Mouse (Mus musculus): Measurements from ENCODE around the gene Rtp4. TPM values are rescaled to one million over a fixed set of nuclear protein-coding genes. Genes with fewer than 3 reads are reported as not detected.

Gene Rtp4
- polyA plus RNA-seq (2015; fragmentation: Nextera tagmentation; extraction: Ambion mirVana): 24.0 and 28.3 TPM in 2 replicates

GRCm38 (mm10) chr16:23520235-23520871 lies at the start of gene Rtp4, which contains the start of gene Masp1:
Gene Rtp4 (plus strand): TSS chr16:23520291.
Gene Masp1 (minus strand): TSS chr16:23520815.
- ATAC-seq: peak; percentile 32
- peak within 1 kb of the TSS; percentile 73 for H3K9ac ChIP-seq (replicated peaks)

GRCm38 (mm10) chr16:23471551-23471950 lies 48.5 kb upstream of the Rtp4 start:
- DNase-seq (no peak), ATAC-seq (no peak)
- TF ChIP-seq CTCF (IDR thresholded peaks at IDR 0.05; ENCODE audit: low read depth) (no peak), EP300 (IDR thresholded peaks at IDR 0.05; ENCODE audit: low read depth) (no peak)
- H3K4me3 ChIP-seq (ENCODE audit: low read depth, low read length): no peak overlapping the region
- 81% methylated on average over 6 of the region's 6 CpGs for WGBS (ENCODE audit: insufficient replicate concordance)
- H3K27ac ChIP-seq (ENCODE audit: low read depth): no peak overlapping the region
- H3K9me3 ChIP-seq (ENCODE audit: low read length): no peaks in the 10 kb centered on the region
- no peak overlapping the region for H3K9ac ChIP-seq (replicated peaks)
- no peaks in the 10 kb centered on the region for H3K4me1 ChIP-seq (ENCODE audit: insufficient read depth)
- no peak overlapping the region for H3K4me2 ChIP-seq (ENCODE audit: low read depth, low read length)
- peaks cover 4% of the 10 kb centered on the region for H3K36me3 ChIP-seq (replicated peaks; ENCODE audit: insufficient read depth, low read length)
- no peaks in the 10 kb centered on the region for H3K27me3 ChIP-seq (ENCODE audit: insufficient read depth, low read length)

More at GRCm38 (mm10) chr16:23520235-23520871, at the start of gene Rtp4, which contains the start of gene Masp1:
- DNase-seq: peak; percentile 49
- H3K27me3 ChIP-seq (ENCODE audit: insufficient read depth, low read length): no peaks in the 10 kb centered on the region
- peaks cover 10% of the 10 kb centered on the region for H3K4me1 ChIP-seq (ENCODE audit: insufficient read depth)
- TF ChIP-seq EP300 (IDR thresholded peaks at IDR 0.05; ENCODE audit: low read depth) (no peak), CTCF (IDR thresholded peaks at IDR 0.05; ENCODE audit: low read depth) (no peak)
- WGBS (ENCODE audit: insufficient replicate concordance): 8% methylated on average over 12 of the region's 12 CpGs
- H3K27ac ChIP-seq (ENCODE audit: low read depth): peak within 1 kb of the TSS; percentile 83
- peak within 1 kb of the TSS; percentile 53 for H3K4me3 ChIP-seq (ENCODE audit: low read depth, low read length)
- H3K4me2 ChIP-seq (ENCODE audit: low read depth, low read length): peak within 1 kb of the TSS; percentile 64
- no peaks in the 10 kb centered on the region for H3K36me3 ChIP-seq (replicated peaks; ENCODE audit: insufficient read depth, low read length)
- no peaks in the 10 kb centered on the region for H3K9me3 ChIP-seq (ENCODE audit: low read length)

DNA sequence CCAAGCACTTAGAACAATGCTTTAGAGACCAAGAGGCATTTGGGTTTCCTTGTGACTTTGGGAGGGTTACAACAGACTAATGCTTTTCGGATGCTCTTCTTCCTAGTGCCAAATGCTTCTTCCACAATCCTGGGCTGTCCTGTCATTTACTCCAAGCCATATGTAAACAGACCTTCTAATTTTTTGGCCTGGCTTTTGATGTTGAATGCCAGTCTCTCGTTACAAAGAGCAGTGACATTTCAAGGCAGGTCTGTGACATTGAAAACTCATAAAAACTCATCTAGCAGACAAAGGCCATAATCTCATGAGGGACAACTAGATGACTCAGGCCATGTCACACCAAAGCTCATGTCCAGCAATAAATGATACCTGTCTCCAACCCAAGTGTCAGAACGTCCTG lies 48.0 kb upstream of the Rtp4 start:
- Histone ChIP-seq H3K4me2 (ENCODE audit: low read depth, low read length) (no peak overlapping the region), H3K27me3 (ENCODE audit: insufficient read depth, low read length) (no peaks in the 10 kb centered on the region), H3K9ac (replicated peaks) (no peak overlapping the region), H3K27ac (ENCODE audit: low read depth) (no peak overlapping the region), H3K9me3 (ENCODE audit: low read length) (no peaks in the 10 kb centered on the region), H3K4me3 (ENCODE audit: low read depth, low read length) (no peak overlapping the region), H3K4me1 (ENCODE audit: insufficient read depth) (no peaks in the 10 kb centered on the region), H3K36me3 (replicated peaks; ENCODE audit: insufficient read depth, low read length) (peaks cover 4% of the 10 kb centered on the region)
- ATAC-seq: no peak
- 55% methylated on average over 3 of the region's 3 CpGs for WGBS (ENCODE audit: insufficient replicate concordance)
- TF ChIP-seq EP300 (IDR thresholded peaks at IDR 0.05; ENCODE audit: low read depth): no peak
- TF ChIP-seq CTCF (IDR thresholded peaks at IDR 0.05; ENCODE audit: low read depth): no peak
- DNase-seq: no peak

- Histone ChIP-seq H3K27ac (ENCODE audit: low read depth) (no peak overlapping the region), H3K4me3 (ENCODE audit: low read depth, low read length) (no peak overlapping the region), H3K36me3 (replicated peaks; ENCODE audit: insufficient read depth, low read length) (peaks cover 3% of the 10 kb centered on the region), H3K27me3 (ENCODE audit: insufficient read depth, low read length) (no peaks in the 10 kb centered on the region), H3K4me1 (ENCODE audit: insufficient read depth) (no peaks in the 10 kb centered on the region), H3K9me3 (ENCODE audit: low read length) (no peaks in the 10 kb centered on the region), H3K4me2 (ENCODE audit: low read depth, low read length) (no peak overlapping the region), H3K9ac (replicated peaks) (no peak overlapping the region)
- no peak for TF ChIP-seq CTCF (IDR thresholded peaks at IDR 0.05; ENCODE audit: low read depth)
- TF ChIP-seq EP300 (IDR thresholded peaks at IDR 0.05; ENCODE audit: low read depth): no peak
- no peak for ATAC-seq
- 83% methylated on average over 4 of the region's 4 CpGs for WGBS (ENCODE audit: insufficient replicate concordance)
- DNase-seq: no peak
These were observed 44.4 kb upstream of the Rtp4 start for GRCm38 (mm10) chr16:23475651-23476050.

- no peak for TF ChIP-seq EP300 (IDR thresholded peaks at IDR 0.05; ENCODE audit: low read depth)
- no peak for TF ChIP-seq CTCF (IDR thresholded peaks at IDR 0.05; ENCODE audit: low read depth)
- Histone ChIP-seq H3K4me2 (ENCODE audit: low read depth, low read length) (no peak overlapping the region), H3K4me1 (ENCODE audit: insufficient read depth) (no peaks in the 10 kb centered on the region), H3K9me3 (ENCODE audit: low read length) (no peaks in the 10 kb centered on the region), H3K27ac (ENCODE audit: low read depth) (no peak overlapping the region), H3K36me3 (replicated peaks; ENCODE audit: insufficient read depth, low read length) (peaks cover 3% of the 10 kb centered on the region), H3K27me3 (ENCODE audit: insufficient read depth, low read length) (no peaks in the 10 kb centered on the region), H3K4me3 (ENCODE audit: low read depth, low read length) (no peak overlapping the region), H3K9ac (replicated peaks) (no peak overlapping the region)
- no peak for DNase-seq
- ATAC-seq: no peak
These were observed 43.5 kb upstream of the Rtp4 start for GRCm38 (mm10) chr16:23476598-23476997.

DNA sequence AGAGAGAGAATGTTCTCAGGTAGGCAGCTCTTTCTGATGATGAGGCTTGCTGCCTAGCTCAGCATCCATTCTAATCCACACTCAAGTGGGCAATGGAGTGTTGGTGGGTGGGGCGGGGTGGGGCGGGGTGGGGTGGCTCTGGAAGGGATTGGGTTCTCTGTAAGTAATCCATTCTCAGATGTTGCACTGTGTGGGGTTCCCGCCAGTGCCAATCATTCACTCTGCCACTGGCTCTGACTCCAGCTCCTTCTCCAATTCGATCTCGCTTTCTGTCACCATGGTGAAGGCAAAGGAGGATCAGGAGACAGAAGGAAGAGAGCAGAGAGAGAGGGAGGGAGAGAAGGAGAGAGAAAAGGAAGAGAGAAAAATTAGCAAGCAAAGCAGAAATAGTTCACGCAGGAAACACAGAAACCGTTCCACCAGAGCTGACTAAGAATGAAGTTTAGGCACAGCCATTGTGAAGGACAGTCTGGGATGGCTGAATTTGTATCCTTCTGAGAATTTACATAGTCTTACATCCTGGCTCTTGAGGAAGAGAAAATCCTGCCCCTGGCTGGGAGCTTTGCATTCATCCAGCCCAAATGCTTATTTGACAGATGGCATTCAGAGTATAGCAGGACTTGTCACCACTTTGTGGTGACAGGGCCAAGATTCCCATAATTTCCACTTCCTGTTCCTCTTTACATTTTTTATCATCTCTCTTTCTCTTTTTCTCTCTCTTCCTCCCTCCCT lies 40.1 kb upstream of the Rtp4 start:
- no peaks in the 10 kb centered on the region for H3K9me3 ChIP-seq (ENCODE audit: low read length)
- TF ChIP-seq CTCF (IDR thresholded peaks at IDR 0.05; ENCODE audit: low read depth): no peak
- TF ChIP-seq EP300 (IDR thresholded peaks at IDR 0.05; ENCODE audit: low read depth): no peak
- no peak overlapping the region for H3K9ac ChIP-seq (replicated peaks)
- H3K4me1 ChIP-seq (ENCODE audit: insufficient read depth): no peaks in the 10 kb centered on the region
- H3K4me2 ChIP-seq (ENCODE audit: low read depth, low read length): no peak overlapping the region
- DNase-seq: no peak
- 69% methylated on average over 7 of the region's 7 CpGs for WGBS (ENCODE audit: insufficient replicate concordance)
- no peaks in the 10 kb centered on the region for H3K27me3 ChIP-seq (ENCODE audit: insufficient read depth, low read length)
- peaks cover 9% of the 10 kb centered on the region for H3K36me3 ChIP-seq (replicated peaks; ENCODE audit: insufficient read depth, low read length)
- H3K27ac ChIP-seq (ENCODE audit: low read depth): no peak overlapping the region
- ATAC-seq: no peak
- no peak overlapping the region for H3K4me3 ChIP-seq (ENCODE audit: low read depth, low read length)
